Mouse (Mus musculus) midbrain, embryonic 10.5 days (tissue): ENCODE results near the gene Inmt. TPM values are rescaled to one million over a fixed set of nuclear protein-coding genes. Genes with fewer than 3 reads are reported as not detected.

Experiments used
- DNase-seq: peaks from one replicate; pipeline ENCODE4 v3.0.0-alpha.2; 2017; ENCODE audit warnings: low spot score
- H3K27ac ChIP-seq: fragments of 300-500 bp; sonication (generic); replicated peaks from 2 replicates; pipeline ENCODE4 v1.5.1; 2016; ENCODE audit warnings: mild to moderate bottlenecking
- H3K27me3 ChIP-seq: fragments of 300-500 bp; sonication (generic); 2 replicates; pipeline ENCODE4 v1.6.1; 2016; ENCODE audit warnings: low read depth, mild to moderate bottlenecking; ENCODE audit not compliant: poor library complexity, severe bottlenecking
- H3K36me3 ChIP-seq: fragments of 300-500 bp; sonication (generic); 2 replicates; pipeline ENCODE4 v1.6.1; 2016; ENCODE audit warnings: mild to moderate bottlenecking, moderate library complexity
- H3K4me1 ChIP-seq: fragments of 300-500 bp; sonication (generic); 2 replicates; pipeline ENCODE4 v1.6.1; 2016
- H3K4me3 ChIP-seq: fragments of 300-500 bp; sonication (generic); 2 replicates; pipeline ENCODE4 v1.5.1; 2016; ENCODE audit warnings: mild to moderate bottlenecking, moderate library complexity
- H3K9me3 ChIP-seq: fragments of 300-500 bp; sonication (generic); replicated peaks from 2 replicates; pipeline ENCODE4 v1.6.1; 2016; ENCODE audit warnings: mild to moderate bottlenecking
- WGBS: fragments of 180-500 bp; shearing (Covaris S2); methylation state at CpG from one replicate; pipeline ENCODE4 v1.1.7; 2016; 5-methylcytosine and 5-hydroxymethylcytosine counted together
- polyA plus RNA-seq: library from polyadenylated mRNA; unstranded; fragments of >200 nt; fragmentation: Nextera tagmentation; extraction: Ambion mirVana; gene quantifications from 2 replicates; pipeline ENCODE4 v1.2.1, GENCODE M21; 2016

Inmt gene
- polyA plus RNA-seq, 1 experiment from 2014 or later = 2.0 TPM

GRCm38 (mm10) chr6:55161311-55161761 lies 13.5 kb downstream of the Inmt start:
- Histone ChIP-seq H3K27ac (no peak overlapping the region), H3K4me1 (no peaks in the 10 kb centered on the region), H3K27me3 (no peaks in the 10 kb centered on the region), H3K9me3 (no peaks in the 10 kb centered on the region), H3K36me3 (no peaks in the 10 kb centered on the region), H3K4me3 (no peak overlapping the region)
- DNase-seq = no peak
- 88% methylated on average over 5 of the region's 5 CpGs for WGBS

GRCm38 (mm10) chr6:55159256-55159655 lies 15.6 kb downstream of the Inmt start:
- H3K27ac ChIP-seq = no peak overlapping the region
- 52% methylated on average over 1 of the region's 1 CpGs for WGBS
- no peaks in the 10 kb centered on the region for H3K9me3 ChIP-seq
- no peaks in the 10 kb centered on the region for H3K4me1 ChIP-seq
- no peak for DNase-seq
- no peak overlapping the region for H3K4me3 ChIP-seq
- no peaks in the 10 kb centered on the region for H3K27me3 ChIP-seq
- no peaks in the 10 kb centered on the region for H3K36me3 ChIP-seq

- Histone ChIP-seq H3K4me1 (peaks cover 9% of the 10 kb centered on the region), H3K36me3 (no peaks in the 10 kb centered on the region), H3K4me3 (no peak overlapping the region), H3K27ac (no peak overlapping the region), H3K27me3 (no peaks in the 10 kb centered on the region; the same call in 1 of the 2 replicates), H3K9me3 (no peaks in the 10 kb centered on the region)
- 94% methylated on average over 3 of the region's 3 CpGs for WGBS
- no peak for DNase-seq
Observed at GRCm38 (mm10) chr6:55152226-55152625, 22.6 kb downstream of the Inmt start.

GRCm38 (mm10) chr6:55146138-55146537 lies 28.7 kb downstream of the Inmt start:
- H3K27ac ChIP-seq = peak overlapping the region; percentile 46; the same call in 1 of the 2 replicates
- H3K36me3 ChIP-seq = no peaks in the 10 kb centered on the region
- DNase-seq = no peak
- WGBS = 27% methylated on average over 4 of the region's 4 CpGs
- peaks cover 5% of the 10 kb centered on the region; the same call in 1 of the 2 replicates for H3K9me3 ChIP-seq
- H3K4me1 ChIP-seq = peaks cover 21% of the 10 kb centered on the region
- H3K4me3 ChIP-seq = no peak overlapping the region
- H3K27me3 ChIP-seq = no peaks in the 10 kb centered on the region; the same call in 1 of the 2 replicates

DNA sequence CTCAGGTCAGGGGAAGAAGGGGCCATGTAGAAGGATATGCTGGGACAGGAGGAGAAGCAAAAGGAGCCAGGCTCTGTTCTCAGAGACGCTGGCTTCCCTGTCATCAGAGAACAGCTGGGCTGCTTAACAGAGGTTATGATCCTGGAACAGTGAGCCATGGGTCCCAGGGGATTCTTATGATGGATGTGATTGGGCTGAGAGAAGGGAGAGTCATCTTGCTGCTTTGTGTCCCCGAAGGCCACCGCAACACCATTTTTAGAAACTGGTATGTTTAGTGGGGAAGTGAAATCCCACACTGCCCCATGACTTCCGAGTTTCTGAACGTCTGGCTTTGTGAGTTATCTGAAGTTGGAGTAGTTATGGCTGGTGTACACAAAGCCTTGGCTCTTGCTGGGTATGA lies 29.6 kb downstream of the Inmt start:
- peaks cover 5% of the 10 kb centered on the region; the same call in 1 of the 2 replicates for H3K9me3 ChIP-seq
- DNase-seq = no peak
- H3K4me1 ChIP-seq = peaks cover 21% of the 10 kb centered on the region
- H3K27me3 ChIP-seq = no peaks in the 10 kb centered on the region; the same call in 1 of the 2 replicates
- 87% methylated on average over 5 of the region's 5 CpGs for whole genome bisulfite sequencing
- H3K27ac ChIP-seq = no peak overlapping the region
- no peaks in the 10 kb centered on the region for H3K36me3 ChIP-seq
- no peak overlapping the region for H3K4me3 ChIP-seq

GRCm38 (mm10) chr6:55138343-55138742 lies 36.5 kb downstream of the Inmt start:
- no peaks in the 10 kb centered on the region for H3K27me3 ChIP-seq
- no peak overlapping the region for H3K4me3 ChIP-seq
- H3K4me1 ChIP-seq = peaks cover 6% of the 10 kb centered on the region
- 0 out of 2 replicates have a peak, but pooled peaks cover 4% of the 10 kb centered on the region for H3K9me3 ChIP-seq
- no peak overlapping the region for H3K27ac ChIP-seq
- H3K36me3 ChIP-seq = no peaks in the 10 kb centered on the region
- DNase-seq = no peak

- peaks cover 15% of the 10 kb centered on the region for H3K4me1 ChIP-seq
- no peak overlapping the region for H3K4me3 ChIP-seq
- H3K27ac ChIP-seq = no peak overlapping the region
- 55% methylated on average over 1 of the region's 1 CpGs for WGBS
- DNase-seq = no peak
- no peaks in the 10 kb centered on the region for H3K36me3 ChIP-seq
- H3K9me3 ChIP-seq = 0 out of 2 replicates have a peak, but pooled peaks cover 4% of the 10 kb centered on the region
- H3K27me3 ChIP-seq = no peaks in the 10 kb centered on the region
Observed at GRCm38 (mm10) chr6:55133425-55133824, 41.4 kb downstream of the Inmt start.

DNA sequence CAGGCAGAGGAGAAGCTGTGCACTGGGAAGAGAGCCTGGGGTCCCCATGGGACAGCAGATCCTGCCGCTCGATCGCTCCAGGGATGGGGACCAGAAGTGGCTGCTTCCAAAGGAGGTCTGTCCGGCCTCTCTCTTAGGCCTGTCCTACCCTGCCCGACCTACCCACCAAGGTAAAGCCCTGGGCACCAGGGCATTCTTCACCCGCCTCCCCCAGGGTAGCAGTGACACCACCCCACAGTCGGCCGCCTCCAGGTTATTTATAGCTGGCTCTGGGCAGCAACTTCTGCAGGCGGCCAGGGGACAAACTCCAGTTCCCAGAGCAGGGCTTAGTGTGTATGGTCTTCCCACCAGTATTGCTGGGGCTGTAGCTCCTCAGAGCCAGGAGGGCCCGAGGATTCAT lies 42.0 kb downstream of the Inmt start, which contains the start of gene Crhr2:
Crhr2 (minus strand) TSS at position 223 of the 400 bp plus-strand sequence.
- H3K36me3 ChIP-seq = no peaks in the 10 kb centered on the region
- 0 out of 2 replicates have a peak, but pooled peaks cover 4% of the 10 kb centered on the region for H3K9me3 ChIP-seq
- WGBS = 77% methylated on average over 10 of the region's 10 CpGs
- H3K4me3 ChIP-seq = no peak within 1 kb of the TSS
- DNase-seq = no peak
- peak within 1 kb of the TSS; percentile 58; the same call in 1 of the 2 replicates for H3K27ac ChIP-seq
- H3K4me1 ChIP-seq = peaks cover 15% of the 10 kb centered on the region
- no peaks in the 10 kb centered on the region for H3K27me3 ChIP-seq

- 0 out of 2 replicates have a peak, but pooled peaks cover 4% of the 10 kb centered on the region for H3K9me3 ChIP-seq
- no peak overlapping the region for H3K27ac ChIP-seq
- no peaks in the 10 kb centered on the region for H3K36me3 ChIP-seq
- 83% methylated on average over 4 of the region's 4 CpGs for WGBS
- DNase-seq = no peak
- no peaks in the 10 kb centered on the region for H3K27me3 ChIP-seq
- peaks cover 15% of the 10 kb centered on the region for H3K4me1 ChIP-seq
- no peak overlapping the region for H3K4me3 ChIP-seq
Observed at GRCm38 (mm10) chr6:55131301-55131700, 43.5 kb downstream of the Inmt start.

- Histone ChIP-seq H3K4me3 (no peak overlapping the region), H3K4me1 (peaks cover 15% of the 10 kb centered on the region), H3K36me3 (no peaks in the 10 kb centered on the region), H3K9me3 (0 out of 2 replicates have a peak, but pooled peaks cover 4% of the 10 kb centered on the region), H3K27ac (no peak overlapping the region), H3K27me3 (no peaks in the 10 kb centered on the region)
- no peak for DNase-seq
- WGBS = 84% methylated on average over 6 of the region's 6 CpGs
Observed at GRCm38 (mm10) chr6:55130631-55131030, 44.2 kb downstream of the Inmt start.

DNA sequence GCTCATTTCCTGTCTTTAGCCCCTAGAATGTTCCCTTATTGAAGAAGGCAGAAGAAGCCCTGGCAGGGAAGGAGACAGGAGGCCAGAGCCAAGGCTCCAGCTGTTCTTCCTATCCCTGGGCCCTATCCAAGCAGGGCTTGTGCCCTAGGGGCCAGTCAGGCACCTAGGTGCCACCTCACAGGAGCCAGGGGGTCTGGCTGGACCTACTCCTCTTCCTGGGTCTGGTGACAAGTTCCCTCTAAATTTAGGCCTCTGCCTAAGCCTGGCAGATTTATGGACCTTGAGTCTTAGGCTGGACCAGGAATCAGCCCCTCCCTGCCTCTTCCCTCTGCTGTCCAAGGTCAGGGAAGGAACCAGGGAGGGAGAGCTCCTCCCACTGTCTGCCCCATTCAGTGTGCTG lies 46.5 kb downstream of the Inmt start:
- H3K4me1 ChIP-seq = peaks cover 9% of the 10 kb centered on the region
- no peak for DNase-seq
- no peak overlapping the region for H3K4me3 ChIP-seq
- H3K27me3 ChIP-seq = no peaks in the 10 kb centered on the region
- no peaks in the 10 kb centered on the region for H3K9me3 ChIP-seq
- no peaks in the 10 kb centered on the region for H3K36me3 ChIP-seq
- peak overlapping the region; percentile 42; the same call in 1 of the 2 replicates for H3K27ac ChIP-seq

GRCm38 (mm10) chr6:55126576-55126975 lies 48.3 kb downstream of the Inmt start:
- DNase-seq = no peak
- no peak overlapping the region for H3K4me3 ChIP-seq
- H3K27ac ChIP-seq = no peak overlapping the region
- 83% methylated on average over 5 of the region's 5 CpGs for WGBS
- H3K27me3 ChIP-seq = 0 out of 2 replicates have a peak, but pooled peaks cover 4% of the 10 kb centered on the region
- H3K4me1 ChIP-seq = peaks cover 10% of the 10 kb centered on the region
- no peaks in the 10 kb centered on the region for H3K9me3 ChIP-seq
- no peaks in the 10 kb centered on the region for H3K36me3 ChIP-seq

DNA sequence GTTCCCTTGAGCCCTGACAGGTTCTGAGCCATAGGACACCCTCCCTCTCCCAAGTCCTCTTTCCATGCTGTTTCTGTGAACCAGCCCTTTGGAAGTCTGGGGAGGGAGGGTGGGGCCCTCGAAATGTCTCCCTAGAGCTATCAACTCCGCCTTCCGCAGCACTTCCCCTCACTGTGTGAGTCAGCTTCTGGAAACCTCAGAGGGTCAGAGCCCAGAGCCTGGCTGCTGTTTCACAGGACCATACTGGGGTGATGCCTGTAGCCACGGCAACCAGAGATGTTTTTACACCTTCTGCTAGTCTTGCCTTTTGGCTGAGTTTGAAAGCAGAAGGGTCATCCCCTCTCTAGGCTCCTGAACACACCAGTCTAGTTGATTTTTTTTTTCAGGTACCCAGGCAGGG lies 51.8 kb downstream of the Inmt start:
- no peak overlapping the region for H3K4me3 ChIP-seq
- no peak for DNase-seq
- 51% methylated on average over 4 of the region's 4 CpGs for WGBS

More for the DNA sequence above, 51.8 kb downstream of the Inmt start:
- Histone ChIP-seq H3K9me3 (no peaks in the 10 kb centered on the region), H3K36me3 (no peaks in the 10 kb centered on the region), H3K27me3 (peaks cover 34% of the 10 kb centered on the region), H3K4me1 (peaks cover 13% of the 10 kb centered on the region), H3K27ac (no peak overlapping the region)
